Mouse (Mus musculus) adrenal gland, postnatal 14 days (tissue): ENCODE measurements around the gene Map3k5. TPM values are rescaled to one million over a fixed set of nuclear protein-coding genes. Genes with fewer than 3 reads are reported as not detected.
A peak's percentile ranks its signal among the peaks of the same experiment; 100 is the strongest.

Experiments
- DNase-seq: peaks from one replicate; pipeline ENCODE4 v3.0.0; 2021; ENCODE audit warnings: mixed read lengths
- total RNA-seq: library from RNA; stranded (reverse); gene quantifications from 2 replicates; pipeline ENCODE4 v1.2.3, GENCODE M21; 2021

Map3k5 gene
- total RNA-seq, 1 experiment from 2014 or later: 23.3 TPM

DNA sequence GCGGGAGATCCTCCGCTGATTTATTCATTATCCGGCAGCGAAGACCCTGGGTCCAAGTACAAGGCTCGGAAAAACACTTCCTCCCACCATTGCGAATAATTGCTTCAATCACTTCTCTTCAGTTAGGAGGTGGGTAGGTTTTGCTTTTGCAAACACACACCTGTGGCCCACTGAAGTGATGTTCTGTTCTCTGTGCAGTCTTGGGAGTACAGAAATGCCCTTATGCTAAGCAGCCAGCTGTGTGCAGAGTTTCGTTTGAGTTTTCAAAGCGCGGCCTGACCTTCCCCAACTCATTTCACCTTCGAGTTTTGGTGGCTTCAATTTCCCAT is 987 bp downstream of the Map3k5 start:
- DNase-seq: peak; percentile 23

DNA sequence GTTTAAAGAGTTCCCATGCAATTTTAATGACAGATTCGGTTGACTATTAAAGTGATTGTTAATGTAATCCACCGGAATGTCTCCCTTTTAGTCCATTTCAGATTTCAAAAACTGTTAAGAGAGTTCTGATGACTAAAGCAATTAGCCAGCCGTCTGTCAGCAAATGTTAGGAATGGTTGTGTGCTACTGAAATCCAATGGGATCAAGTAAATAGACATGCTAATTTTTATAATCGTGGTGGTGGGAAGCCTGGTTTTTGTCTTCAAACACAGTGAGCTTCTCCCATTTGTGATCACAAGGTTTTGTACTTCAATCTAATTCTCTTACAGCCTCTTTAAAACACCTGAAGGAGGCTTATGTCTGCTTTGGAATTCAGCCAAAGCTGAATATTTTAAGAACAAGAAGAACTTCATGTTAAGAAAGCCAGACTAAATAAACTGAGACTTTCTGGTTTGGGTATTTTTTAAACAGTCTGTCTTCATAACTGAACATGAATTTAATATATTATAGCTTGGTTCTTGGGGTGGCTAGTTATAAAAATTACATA is 1.6 kb downstream of the Map3k5 start:
- no peak for DNase-seq

DNA sequence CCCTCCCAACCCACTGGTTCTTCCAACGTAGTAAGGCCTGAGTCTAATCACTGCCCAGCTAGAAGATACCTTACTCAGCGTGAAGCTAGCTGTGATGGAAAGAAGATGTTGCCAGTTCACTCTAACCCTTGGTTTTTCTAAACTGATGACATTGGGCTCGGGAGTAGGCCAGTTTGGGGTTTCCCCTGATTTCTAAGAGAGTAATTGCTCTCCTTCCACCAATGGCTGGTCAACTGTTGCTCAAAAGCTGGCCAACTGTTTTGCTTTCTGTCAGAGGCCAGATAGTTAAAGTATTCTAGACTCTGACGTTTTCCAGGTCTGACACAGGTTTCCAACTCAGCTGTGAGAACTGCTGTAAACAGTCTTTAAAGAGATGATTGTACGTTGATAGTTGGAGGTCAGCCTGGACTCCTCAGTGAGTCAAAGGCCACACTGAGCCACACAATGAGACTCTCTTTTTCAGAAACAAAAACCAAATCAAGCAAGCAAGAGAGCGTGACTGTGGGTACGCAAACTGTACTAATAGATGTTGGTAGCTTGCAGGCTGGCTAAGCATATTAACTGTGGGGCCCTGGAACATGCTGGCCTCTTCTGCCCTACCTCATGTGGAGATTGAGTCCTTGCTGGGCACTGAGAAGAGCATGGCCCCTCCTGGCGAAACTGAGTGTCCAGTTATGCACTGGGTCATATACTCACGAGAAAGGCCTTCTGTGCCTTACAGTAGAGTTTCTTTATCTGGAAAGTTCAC is 2.9 kb downstream of the Map3k5 start:
- DNase-seq: peak; percentile 31

DNA sequence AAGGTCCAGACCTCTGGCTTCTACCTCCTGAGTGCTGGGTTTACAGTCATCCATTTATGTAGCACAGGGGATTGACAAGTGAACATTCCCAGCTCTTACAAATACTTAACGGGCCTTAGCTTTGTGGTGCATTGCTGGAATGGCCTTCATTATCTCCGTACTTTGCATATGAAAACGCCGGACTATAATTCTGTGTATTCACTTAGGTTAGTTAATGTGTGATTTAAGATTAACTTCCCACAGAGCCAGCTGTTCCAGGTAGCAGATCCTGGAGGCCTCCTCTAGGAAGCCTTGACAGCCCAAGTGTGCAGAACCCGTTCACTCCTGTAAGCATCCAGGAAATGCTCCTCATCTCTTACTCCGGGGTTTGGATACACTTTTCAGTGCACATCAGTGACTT is 4.5 kb downstream of the Map3k5 start:
- no peak for DNase-seq

DNA sequence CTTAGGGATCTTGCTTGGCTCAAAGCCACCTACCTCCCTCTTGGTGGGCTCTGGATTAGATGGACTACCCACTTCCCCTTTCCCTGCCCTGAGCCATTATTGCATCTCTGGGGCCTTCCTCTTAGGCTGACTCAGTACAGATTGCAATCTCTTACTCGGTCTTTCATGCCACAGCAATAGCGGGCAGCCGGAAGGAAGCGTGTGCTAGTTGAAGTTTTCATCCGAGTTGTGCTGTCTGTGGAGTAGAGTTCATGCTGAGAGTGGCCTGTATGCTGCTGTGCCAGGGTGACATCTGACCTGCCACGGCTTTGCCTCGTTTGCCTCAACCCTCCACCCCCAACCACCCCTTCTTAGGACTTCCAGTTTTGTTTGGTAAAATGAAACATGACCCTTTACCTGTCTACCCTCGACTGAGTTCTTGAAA is 5.0 kb downstream of the Map3k5 start:
- DNase-seq: peak; percentile 48

DNA sequence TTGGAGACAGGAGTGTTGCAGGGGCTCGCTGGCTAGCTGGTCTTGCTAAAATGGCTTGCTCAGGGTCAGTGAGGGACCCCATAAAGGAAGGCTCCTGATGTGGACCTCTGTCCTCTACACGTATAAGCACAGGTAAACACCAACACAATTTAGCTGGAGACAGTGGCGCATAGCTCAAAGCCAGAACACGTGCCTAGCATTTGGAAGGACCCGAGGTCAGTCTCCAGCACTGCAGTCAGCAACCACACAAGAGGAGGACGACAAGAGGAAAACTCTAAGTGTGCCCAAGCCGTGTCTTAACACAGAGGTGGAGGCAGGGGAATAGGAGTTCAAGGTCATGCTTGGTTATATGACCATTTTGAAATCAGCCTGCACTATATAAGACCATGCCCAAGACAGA is 5.9 kb downstream of the Map3k5 start:
- no peak for DNase-seq

DNA sequence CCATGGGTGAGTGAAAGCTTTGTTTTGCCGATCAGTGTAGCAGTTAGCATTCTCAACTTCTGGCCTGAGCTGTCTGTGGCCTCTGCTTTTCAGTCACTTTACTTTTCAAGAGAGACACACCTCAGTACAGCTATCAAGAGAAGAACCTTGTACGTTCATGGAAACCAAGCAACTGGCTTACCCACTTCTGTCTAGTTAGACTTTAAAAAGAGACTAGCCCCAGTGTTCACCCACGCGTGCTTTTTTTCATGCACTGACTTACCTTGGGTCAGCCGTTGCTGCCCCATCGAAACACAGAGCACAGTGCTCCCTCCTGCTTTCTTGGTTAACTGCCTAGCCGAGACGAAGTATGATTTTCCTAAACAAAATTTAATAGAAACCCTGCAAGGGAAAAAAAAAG is 6.4 kb downstream of the Map3k5 start:
- no peak for DNase-seq

DNA sequence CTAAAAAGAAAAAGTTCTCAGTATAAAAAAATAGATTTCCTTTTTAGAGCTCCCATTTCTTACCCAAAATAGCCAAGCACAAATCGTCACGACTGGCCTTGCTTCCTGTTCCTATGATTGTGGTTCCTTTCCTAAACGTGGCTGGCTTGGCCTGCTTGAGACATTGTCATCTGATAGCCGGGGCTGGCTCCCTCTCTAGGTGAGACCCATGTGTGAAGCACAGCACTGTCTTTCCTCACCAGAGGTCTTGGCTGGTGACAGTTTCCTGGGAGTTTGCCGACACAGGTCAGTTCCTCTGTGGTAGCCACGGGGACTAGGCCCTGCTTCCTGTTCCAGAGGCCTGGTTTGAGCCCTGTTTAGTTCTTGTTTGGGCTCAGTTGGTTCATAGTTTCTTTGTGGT is 6.8 kb downstream of the Map3k5 start:
- DNase-seq: peak; percentile 28

DNA sequence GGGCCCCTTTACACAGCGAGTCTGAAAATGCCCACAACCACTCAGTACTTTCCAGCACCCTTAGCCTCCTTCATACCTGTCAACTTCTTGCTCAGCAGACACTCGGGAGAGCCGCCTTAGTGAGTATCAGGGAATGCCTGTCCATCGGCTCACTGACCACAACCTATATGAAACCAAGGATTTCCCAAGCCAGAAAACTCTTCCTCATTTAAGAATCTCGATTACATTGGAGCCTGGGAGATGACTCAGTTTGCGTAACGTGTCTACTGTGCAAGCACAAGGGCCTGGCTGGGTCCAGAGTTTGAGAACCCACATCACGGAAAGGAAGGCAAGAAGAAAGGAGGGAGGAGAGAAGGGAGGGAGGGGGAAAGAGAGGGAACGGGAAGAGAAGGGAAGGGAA is 7.6 kb downstream of the Map3k5 start:
- DNase-seq: no peak

DNA sequence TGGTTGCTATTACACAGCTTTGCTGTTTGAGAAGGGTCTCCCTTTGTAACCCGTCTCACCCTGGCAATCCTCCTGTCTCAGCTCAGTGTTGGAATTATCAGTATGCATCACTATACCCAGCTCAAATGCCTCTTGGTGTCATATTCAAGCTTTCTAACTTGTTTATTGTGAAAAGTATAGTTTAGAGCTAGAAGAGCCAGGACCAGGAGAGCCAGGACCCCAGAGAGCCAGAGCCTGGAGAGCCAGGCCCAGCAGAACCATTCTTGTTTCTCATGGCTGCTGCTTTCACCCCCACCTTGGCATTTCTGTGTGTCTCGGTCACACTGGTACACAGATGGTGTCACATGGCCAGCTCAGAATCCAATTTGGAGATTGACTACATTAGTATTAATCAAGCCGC is 8.3 kb downstream of the Map3k5 start:
- DNase-seq: no peak

DNA sequence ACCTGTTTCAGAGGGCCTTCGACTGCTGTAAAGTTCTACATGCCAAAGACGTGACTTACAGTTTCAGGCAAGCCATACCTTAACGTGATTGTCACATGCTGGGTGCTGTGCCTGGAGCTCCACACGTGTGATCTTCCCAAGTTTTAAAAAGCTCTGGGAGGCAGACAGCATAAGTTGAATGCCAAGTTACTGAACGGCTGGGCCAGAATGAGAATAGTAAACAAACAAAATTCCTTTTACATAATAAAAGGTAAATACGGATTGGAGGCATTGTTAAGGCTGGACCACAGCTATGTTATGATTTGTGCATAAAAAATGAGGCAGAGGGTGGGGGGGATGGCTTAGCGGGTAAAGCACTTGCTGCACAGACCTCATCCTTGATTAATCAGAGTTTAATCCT is 11.4 kb downstream of the Map3k5 start:
- no peak for DNase-seq

DNA sequence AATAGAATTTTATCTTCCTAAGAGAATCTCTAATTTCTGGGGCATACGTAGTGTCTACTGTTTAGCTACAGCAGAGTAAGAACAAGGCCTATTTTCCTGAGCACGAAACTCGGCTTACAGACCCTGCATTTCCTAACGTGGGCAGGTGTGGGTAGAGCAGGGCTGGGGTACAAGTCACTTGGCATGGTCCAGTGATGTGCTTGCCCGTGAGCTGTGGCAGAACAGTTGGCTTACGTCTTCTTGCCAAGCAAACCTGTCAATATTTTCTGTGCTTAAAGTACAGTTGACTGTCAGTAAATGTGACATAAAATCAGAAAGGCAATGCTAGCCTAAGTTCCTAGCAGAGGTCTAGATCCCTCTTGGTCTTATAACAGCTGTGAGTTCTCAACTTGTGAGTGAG is 12.4 kb downstream of the Map3k5 start:
- no peak for DNase-seq

DNA sequence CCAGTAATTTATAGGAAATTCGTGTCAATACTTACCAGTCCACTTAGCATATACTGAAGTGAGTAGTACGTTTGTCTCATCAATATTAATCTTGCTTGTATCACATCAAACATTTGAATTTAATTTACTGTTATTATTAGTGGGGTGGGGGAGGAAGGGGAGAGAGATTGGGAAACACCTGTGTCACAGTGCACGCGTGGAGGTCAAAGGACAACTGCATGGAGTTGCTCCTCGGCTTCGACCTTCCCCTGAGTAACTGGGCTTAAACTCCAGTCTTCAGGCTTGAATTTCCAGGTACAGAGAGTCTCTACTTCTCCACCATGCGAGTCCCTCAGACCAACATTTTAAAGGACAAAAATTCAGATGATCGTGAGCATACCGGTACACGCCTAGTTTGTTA is 13.2 kb downstream of the Map3k5 start:
- DNase-seq: no peak

DNA sequence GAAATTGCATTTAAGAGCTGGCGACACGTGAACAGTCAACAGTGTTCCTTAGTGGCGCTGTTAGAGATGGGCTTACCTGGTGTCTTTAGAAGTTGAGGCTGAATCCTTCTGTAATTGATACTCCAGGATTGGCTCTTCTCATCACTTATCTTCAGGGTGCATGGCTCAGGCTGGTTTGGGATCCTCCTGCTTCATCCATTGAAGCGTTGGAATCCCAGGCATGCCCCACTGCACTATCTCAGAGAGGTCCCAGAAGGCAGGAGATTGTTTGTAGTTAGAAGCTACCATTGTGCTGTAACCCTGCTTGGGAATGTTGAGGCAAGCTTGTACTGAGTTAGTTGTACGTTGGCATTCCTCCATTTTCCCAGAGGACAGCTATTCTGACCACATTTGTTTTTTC is 13.6 kb downstream of the Map3k5 start:
- no peak for DNase-seq

DNA sequence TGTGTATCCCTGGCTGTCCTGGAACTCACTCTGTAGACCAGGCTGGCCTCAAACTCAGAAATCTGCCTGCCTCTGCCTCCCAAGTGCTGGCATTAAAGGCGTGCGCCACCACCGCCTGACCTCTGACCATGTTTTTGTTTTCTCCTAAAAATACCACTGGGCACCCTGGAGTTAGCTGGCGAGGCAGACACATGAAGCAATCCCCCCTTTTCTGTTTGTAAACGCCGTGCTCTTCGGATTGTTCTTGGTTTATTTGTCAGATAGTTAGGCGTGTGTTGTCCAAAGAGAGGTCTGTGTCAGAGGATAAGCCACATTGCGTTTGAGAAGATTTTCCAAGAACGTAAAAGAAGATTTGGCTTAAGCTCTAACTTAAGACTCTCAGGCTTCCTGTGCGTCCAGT is 14.1 kb downstream of the Map3k5 start:
- no peak for DNase-seq

DNA sequence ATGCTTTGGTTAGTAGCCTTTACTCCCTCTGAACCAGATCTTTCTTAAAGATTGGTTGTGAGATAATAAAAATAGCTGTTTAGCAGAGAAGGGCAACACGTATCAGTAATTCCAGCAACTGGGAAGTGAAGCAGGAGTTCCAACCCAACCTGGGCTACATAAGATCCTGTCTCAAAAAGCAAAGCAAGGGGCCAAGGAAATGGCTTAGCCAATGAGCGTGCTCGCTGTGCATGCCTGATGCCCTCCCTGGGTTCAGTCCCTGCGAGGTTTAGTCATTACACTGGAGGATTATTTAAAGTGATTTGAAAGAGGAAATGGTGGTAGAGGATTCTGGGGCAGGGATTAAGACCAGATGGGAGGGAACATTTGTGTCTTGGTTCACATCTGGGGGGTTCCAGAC is 14.8 kb downstream of the Map3k5 start:
- DNase-seq: no peak

DNA sequence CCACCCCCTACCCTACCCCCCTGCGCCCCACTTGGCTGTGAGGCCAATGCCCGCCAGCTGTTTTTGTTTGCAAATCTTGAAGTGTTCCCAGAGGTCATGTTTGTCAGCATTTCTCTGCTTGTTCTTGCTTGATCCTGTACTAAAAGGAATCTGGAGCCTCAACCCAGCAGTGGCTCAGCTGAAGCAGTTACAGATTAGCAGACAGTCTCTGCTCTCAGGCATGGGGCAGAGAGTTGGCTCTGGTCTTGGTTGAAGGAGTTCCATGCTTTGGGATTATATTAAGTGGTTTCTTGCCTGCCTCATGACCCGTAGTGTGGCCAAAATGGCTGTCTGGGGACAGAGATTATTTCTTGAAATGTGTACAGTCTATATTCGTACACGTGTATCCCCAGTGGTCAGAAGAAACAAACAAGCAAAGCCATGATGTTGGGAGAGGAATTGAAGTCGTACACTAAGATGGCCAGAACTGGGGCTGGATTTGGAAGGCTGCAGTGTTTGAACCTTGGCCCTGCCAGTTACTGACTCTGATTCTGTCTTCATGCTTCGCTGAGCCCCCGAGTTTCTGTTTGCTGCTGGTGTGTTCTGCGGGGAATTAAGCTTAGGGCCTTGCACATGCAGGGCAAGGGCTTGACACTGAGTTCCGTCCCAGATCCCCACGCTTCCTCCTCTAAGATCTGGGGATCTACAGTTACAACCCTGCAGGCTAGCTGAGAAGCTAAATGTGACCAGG is 18.9 kb downstream of the Map3k5 start:
- no peak for DNase-seq

DNA sequence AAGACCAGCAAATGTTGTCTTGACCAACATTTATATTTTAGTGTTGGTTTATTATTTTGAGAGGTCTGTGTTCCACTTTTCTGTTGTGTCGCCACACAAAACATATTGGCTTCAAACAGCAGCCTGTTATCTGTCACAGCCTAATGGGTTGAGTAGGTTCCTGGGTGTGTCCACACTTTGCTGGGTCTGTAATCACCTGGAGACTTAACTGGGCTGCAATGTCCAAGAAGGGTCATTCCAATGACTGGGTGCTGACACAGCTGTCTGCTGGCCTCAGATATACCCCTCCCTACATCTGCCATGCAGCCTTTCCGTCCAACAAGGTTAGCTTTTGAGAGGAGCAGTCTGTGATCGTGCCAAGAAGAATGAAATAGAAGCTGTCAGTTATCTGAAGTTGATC is 20.3 kb downstream of the Map3k5 start:
- DNase-seq: no peak

DNA sequence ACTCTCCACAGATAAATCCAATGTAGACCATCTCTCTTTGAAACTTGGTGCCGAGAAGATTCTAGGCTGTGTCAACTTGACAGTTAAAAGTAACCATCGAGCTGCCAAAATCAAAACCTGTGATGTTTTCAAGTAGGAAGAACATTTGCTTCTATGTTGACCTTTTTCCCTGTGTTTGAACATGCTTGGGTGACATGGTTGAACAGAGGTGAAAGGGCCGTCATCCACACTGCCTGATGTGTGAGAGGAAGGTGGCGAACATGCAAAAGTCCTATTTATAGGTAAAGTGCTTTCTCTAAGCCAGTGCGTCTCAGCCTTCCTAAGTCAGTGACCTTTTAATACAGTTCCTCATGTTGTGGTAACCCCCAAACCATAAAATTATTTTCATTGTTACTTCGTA is 21.5 kb downstream of the Map3k5 start:
- DNase-seq: no peak

DNA sequence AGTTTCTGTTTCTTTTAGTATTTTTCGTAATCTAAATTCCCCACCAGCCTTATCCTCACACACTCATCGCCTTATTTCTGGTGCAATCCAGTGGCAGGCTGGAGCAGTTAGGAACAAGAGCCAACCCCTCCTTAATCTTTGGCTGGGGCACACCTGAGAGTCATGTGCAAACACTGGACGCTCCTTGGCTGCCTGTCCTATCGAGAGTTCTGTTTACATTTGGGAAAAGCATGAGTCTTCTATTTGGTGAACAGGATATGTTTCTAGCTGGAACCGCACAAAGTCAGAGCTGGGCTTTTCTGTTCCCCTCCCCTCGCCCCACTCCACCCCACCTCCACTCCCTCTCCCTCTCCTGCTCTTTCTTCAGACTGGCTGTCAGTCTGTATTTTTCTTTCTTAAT is 22.5 kb downstream of the Map3k5 start:
- no peak for DNase-seq

DNA sequence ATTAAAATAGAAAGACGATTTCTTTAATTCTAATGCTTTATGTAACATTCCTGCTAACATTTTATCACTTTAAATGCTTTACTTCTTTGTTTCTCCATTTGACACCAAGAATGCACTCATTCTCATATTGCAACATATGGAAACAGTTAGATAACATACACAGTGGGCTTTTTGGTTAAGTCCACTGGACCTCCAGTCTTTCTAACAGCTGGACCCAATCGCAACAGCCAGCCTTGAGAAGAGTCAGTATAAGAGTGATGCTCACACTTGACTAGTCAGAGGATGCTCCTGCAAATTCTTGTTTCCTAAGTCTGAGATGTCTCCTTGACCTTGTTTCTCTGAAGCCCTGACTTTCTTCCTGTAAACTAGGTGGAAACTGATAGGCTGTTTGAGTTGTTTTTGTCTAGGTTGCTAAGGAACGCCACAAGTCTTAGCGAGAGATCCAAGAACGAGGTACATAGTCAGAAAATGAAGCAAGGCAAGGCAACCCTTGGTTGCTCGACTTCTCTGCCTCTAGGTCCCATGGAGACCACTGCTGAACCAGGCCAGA is 26.6 kb downstream of the Map3k5 start:
- no peak for DNase-seq

DNA sequence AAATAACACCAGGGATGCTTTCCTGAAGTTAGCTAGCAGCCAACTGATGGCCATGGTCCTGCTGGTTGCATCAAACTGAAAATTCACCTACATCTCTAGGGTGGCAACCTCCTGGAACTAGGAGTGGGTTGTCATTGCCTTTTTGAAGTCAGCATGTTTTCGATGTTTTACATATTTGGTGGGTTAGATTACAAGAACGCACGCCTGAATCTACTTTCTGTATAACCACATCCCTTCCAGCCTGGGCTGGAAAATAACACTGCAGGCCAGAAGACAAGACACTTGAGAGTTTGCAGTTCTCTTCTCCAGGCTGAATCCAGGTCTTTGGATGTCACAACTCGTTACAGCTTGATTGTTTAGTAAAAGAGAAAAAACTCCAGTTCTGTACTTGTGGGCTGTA is 28.5 kb downstream of the Map3k5 start:
- DNase-seq: no peak

DNA sequence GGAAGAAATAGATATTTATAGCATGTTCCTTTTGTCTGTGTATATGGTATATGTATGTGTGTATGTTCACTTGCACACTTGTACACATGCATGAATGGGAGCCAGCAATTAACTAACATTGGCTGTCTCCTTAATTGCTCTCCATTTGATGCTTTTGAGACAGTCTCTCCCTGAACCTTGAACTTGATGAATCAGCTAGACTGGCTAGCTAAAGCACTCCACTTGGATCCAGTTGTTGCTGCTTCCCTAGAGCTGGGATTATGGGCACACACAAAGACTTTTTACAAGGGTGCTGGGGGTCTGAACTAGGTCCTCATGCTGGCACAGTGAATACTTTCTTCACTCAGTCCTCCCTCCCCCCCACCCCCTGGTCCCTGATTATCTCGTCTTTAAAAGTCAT is 28.9 kb downstream of the Map3k5 start:
- DNase-seq: no peak

DNA sequence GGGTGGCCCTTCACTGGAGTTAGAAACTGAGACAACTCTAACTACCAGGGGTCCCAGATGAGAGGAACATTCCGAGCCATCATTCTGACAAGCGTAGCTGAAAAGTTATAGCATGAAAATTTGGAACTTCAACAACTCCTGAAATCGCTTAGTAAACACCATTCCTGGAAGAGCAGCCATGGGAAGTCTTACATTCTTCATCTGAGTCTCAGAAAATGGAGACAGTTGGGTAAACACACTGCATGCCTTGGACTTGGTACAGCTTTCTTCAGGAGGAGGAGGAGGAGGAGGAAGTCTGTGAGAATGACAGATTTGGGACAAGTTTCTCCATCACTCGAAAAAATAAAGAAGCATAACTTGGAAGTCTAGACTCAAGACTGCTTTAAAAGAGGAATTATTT is 29.8 kb downstream of the Map3k5 start:
- no peak for DNase-seq
